Mouse (Mus musculus): ENCODE measurements around the gene Layn. TPM values are rescaled to one million over a fixed set of nuclear protein-coding genes. Genes with fewer than 3 reads are reported as not detected.

The Layn gene
- polyA plus RNA-seq, 1 experiment from 2014 or later, result 1.2 TPM

DNA sequence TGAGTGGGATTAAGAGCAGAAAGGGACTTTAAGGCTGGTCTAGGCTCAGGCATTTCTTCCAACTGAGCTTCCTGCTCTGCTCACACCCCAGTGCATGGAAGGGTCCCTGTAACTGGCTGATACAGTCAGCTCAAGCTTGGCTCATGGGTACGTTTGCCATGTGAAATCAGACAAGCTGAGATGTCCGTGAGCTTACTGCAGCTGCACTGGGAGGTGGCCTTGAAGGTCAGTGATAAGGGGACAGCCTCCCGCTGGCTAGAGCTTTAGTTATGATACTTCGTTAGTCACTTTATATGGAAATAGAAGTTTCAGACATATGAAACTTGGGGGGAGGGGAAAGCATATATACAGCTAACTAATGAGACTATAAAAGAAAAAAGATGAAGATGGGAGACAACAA, 6.1 kb downstream of the Layn start:
- Histone ChIP-seq H3K27me3 (0 out of 2 replicates have a peak, but pooled peaks cover 5% of the 10 kb centered on the region), H3K9me3 (no peaks in the 10 kb centered on the region), H3K4me1 (replicated peaks) (no peaks in the 10 kb centered on the region; the same call in 1 of the 2 replicates), H3K36me3 (no peaks in the 10 kb centered on the region), H3K9ac (no peak overlapping the region), H3K4me2 (no peak overlapping the region), H3K27ac (replicated peaks) (no peak overlapping the region), H3K4me3 (no peak overlapping the region)
- no peak for ATAC-seq (ENCODE audit: low FRiP score, low read depth)
- 85% methylated on average over 4 of the region's 4 CpGs for WGBS

DNA sequence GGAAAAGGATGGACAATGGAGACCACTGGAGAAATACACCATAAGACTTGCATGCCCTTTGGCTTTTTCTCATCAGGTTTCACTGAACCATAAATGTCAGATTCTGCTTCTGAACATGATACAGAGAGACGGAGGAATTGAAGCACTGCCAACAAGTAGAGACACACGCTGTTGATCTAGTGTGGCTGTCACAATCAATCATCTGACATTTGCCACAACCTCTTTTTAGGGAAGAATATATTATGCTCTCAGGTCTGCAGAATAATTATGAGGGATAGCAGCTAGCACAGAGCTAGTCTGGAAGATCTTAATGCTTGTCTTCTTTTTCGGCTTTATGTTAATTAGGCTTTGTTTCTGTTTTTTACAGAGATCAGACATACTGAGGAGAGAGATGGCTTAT, 8.7 kb downstream of the Layn start:
- Histone ChIP-seq H3K27ac (replicated peaks) (no peak overlapping the region), H3K9ac (no peak overlapping the region), H3K4me3 (no peak overlapping the region), H3K9me3 (no peaks in the 10 kb centered on the region), H3K27me3 (no peaks in the 10 kb centered on the region), H3K4me2 (no peak overlapping the region), H3K36me3 (no peaks in the 10 kb centered on the region), H3K4me1 (replicated peaks) (no peaks in the 10 kb centered on the region)
- no peak for ATAC-seq (ENCODE audit: low FRiP score, low read depth)
- WGBS, result 61% methylated on average over 3 of the region's 3 CpGs

DNA sequence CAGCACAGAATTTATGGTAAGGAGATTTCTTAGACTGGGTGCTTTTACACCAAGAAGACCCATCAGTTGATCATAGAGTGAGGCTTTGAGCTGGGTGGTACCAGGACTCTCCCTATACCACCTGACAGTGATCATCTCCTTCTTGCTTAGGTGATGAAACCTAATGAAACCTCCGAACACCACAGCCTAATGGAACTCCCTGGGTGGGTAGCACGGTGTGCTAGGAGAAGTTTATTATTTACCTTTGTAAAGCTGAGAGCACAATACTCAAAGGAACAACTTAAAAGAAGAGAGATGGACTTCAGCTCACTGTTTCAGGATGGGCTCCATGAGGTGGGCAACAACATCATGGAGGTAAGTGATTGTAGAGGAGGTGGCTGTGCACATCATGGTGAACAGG, 16.3 kb downstream of the Layn start, which contains the start of gene Btg4:
Gene Btg4 (plus strand): TSS at position 301 of the 400 bp plus-strand sequence.
- no peak for ATAC-seq (ENCODE audit: low FRiP score, low read depth)

GRCm38 (mm10) chr9:51058951-51059521, 17.9 kb downstream of the Layn start:
- Histone ChIP-seq H3K27me3 (no peaks in the 10 kb centered on the region), H3K9me3 (no peaks in the 10 kb centered on the region), H3K27ac (replicated peaks) (no peak overlapping the region), H3K4me1 (replicated peaks) (no peaks in the 10 kb centered on the region), H3K9ac (no peak overlapping the region), H3K36me3 (no peaks in the 10 kb centered on the region), H3K4me3 (no peak overlapping the region), H3K4me2 (no peak overlapping the region)
- WGBS, result 78% methylated on average over 4 of the region's 4 CpGs
- ATAC-seq (ENCODE audit: low FRiP score, low read depth), result no peak

More for the DNA sequence above, 16.3 kb downstream of the Layn start, which contains the start of gene Btg4:
- H3K9ac ChIP-seq, result no peak within 1 kb of the TSS
- no peaks in the 10 kb centered on the region for H3K9me3 ChIP-seq
- H3K27me3 ChIP-seq, result no peaks in the 10 kb centered on the region
- H3K36me3 ChIP-seq, result no peaks in the 10 kb centered on the region
- no peak within 1 kb of the TSS for H3K4me2 ChIP-seq
- no peak within 1 kb of the TSS for H3K4me3 ChIP-seq
- no peaks in the 10 kb centered on the region for H3K4me1 ChIP-seq (replicated peaks)
- 85% methylated on average over 2 of the region's 2 CpGs for WGBS
- no peak within 1 kb of the TSS for H3K27ac ChIP-seq (replicated peaks)

DNA sequence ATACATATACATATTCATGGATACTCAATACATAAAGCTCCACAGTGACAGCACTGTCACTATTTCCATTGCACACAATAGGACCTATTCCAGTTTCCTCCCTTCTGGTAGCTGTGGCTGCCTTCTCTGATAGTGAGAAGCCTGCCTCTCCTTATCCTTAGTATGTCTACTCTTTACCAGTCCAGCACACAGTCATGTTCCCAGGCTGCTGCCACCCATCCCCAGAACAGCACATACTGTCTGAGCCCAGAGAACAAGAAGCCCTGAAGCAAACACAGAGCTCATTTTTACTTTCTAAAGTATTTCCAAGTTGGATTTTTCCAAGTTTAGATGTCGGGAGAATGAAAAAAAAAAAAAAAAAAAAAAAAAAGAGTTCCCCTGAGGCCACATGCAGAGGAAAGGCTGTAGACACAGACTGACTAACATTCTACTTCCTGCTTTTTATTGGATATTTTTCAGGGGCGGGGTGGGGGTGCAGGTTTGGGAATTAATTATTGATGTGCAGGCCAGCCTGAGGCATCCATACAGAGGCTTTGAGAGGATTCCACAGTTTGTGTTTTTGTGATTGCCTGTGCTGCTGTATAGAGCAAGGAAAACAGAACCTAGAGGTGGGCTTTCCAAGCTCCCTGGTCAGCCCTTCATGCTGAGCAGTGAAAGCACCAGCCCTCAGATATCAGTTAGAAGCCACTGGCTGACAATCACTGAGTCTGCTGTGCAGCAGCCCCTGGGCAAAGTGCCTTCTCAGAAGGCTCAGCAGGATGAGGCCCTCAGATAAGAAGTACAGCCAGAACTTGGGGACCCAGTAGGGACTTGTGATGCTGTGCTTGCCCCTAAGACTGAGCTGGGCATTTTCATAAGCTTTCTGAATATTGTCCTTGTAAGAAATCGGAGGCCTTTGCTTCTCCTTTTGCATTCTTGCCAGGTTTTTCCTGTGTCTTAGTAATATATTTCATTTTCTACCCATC, 20.3 kb downstream of the Layn start:
- Histone ChIP-seq H3K27me3 (no peaks in the 10 kb centered on the region), H3K4me3 (no peak overlapping the region), H3K9ac (no peak overlapping the region), H3K36me3 (no peaks in the 10 kb centered on the region), H3K9me3 (no peaks in the 10 kb centered on the region), H3K4me1 (replicated peaks) (no peaks in the 10 kb centered on the region), H3K4me2 (no peak overlapping the region), H3K27ac (replicated peaks) (no peak overlapping the region)
- WGBS, result 61% methylated on average over 3 of the region's 3 CpGs
- no peak for ATAC-seq (ENCODE audit: low FRiP score, low read depth)

DNA sequence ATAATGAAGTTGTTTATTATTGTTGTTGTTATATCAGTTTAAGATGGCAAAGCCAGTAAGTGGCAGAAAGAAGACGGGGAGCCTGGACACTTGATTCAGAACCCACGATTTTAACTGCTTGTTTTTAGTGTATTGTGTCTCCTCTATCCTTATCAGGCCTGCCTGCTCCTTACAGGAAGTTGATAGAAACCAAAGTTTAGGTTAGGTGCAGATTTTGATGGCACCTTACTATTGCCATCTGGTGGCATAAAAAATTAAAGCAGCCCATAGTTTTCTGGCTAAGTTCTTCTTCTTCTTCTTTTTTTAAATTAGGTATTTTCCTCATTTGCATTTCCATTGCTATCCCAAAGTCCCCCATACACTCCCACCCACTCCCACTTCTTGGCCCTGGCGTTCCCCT, 24.7 kb downstream of the Layn start:
- Histone ChIP-seq H3K27me3 (no peaks in the 10 kb centered on the region), H3K9ac (no peak overlapping the region), H3K4me2 (no peak overlapping the region), H3K27ac (replicated peaks) (no peak overlapping the region), H3K9me3 (no peaks in the 10 kb centered on the region), H3K36me3 (no peaks in the 10 kb centered on the region), H3K4me3 (no peak overlapping the region), H3K4me1 (replicated peaks) (no peaks in the 10 kb centered on the region)
- 74% methylated on average over 3 of the region's 3 CpGs for WGBS
- no peak for ATAC-seq (ENCODE audit: low FRiP score, low read depth)

- Histone ChIP-seq H3K27me3 (no peaks in the 10 kb centered on the region), H3K4me3 (no peak overlapping the region), H3K4me1 (replicated peaks) (no peaks in the 10 kb centered on the region), H3K27ac (replicated peaks) (no peak overlapping the region), H3K4me2 (no peak overlapping the region), H3K9ac (no peak overlapping the region), H3K36me3 (no peaks in the 10 kb centered on the region), H3K9me3 (no peaks in the 10 kb centered on the region)
- 84% methylated on average over 6 of the region's 6 CpGs for WGBS
- no peak for ATAC-seq (ENCODE audit: low FRiP score, low read depth)
Observed at GRCm38 (mm10) chr9:51042136-51042535, 34.8 kb downstream of the Layn start.

DNA sequence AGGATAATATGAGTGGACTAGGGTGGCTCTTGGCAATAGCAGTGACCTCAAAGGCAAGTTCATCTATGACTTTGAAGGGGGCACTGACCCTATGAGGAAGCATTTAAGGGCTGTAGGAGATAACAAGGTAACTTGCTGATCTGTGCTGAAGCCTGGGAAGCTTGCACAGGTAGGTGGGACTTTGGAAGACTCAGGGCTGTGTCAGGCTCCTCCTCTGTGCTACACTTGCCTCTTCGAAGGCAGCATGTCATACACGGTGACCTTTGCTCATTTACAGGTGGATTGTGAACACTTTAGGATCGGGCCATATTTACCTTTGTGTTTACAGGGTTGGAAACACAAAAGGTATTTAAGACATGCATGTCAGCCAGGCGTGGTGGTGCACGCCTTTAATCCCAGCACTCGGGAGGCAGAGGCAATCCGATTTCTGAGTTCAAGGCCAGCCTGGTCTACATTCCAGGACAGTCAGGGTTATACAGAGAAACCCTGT, 35.4 kb downstream of the Layn start:
- no peaks in the 10 kb centered on the region for H3K9me3 ChIP-seq
- no peak overlapping the region for H3K27ac ChIP-seq (replicated peaks)
- H3K4me2 ChIP-seq, result no peak overlapping the region
- no peak overlapping the region for H3K9ac ChIP-seq
- H3K36me3 ChIP-seq, result no peaks in the 10 kb centered on the region
- ATAC-seq (ENCODE audit: low FRiP score, low read depth), result no peak
- no peaks in the 10 kb centered on the region for H3K27me3 ChIP-seq
- no peak overlapping the region for H3K4me3 ChIP-seq
- H3K4me1 ChIP-seq (replicated peaks), result no peaks in the 10 kb centered on the region
- 92% methylated on average over 7 of the region's 7 CpGs for WGBS

DNA sequence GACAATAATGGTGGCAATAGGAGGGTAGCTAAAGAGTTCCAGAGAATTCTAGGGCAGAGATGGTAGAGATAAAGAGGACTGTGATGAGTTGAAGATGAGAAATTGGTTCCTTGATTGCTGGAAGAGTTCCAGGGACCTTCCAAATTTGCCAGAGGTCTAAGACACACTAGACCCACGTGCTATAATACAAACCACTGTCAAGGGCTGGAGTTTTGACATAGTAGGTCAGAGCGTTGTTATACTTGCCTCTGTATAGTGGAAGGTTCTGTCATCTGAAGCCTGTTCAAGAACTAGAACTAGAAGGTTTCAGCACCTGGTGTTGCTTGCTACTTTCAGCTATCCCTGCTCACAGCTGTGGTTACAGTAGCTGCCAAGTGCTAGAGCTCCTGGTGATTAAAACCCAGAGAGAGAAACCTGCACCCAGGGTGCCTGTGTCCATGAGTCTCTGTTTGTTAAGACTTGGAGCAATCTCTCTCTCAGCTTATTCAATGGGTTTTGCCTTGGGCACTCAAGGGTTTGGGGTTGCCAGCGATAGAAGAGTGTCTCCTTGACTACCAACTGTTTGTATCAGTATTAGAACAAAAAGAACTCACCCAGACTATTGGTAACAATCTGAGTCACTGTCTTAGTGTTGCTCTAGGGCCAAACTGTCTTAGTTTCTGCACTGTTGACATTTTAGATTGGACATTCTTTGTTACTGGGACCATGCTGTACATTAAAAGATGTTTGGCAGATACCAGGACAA, 43.9 kb downstream of the Layn start:
- Histone ChIP-seq H3K4me1 (replicated peaks) (no peaks in the 10 kb centered on the region), H3K4me3 (no peak overlapping the region), H3K9ac (no peak overlapping the region), H3K27me3 (no peaks in the 10 kb centered on the region), H3K9me3 (no peaks in the 10 kb centered on the region), H3K36me3 (no peaks in the 10 kb centered on the region), H3K27ac (replicated peaks) (no peak overlapping the region), H3K4me2 (no peak overlapping the region)
- no peak for ATAC-seq (ENCODE audit: low FRiP score, low read depth)
- 78% methylated on average over 3 of the region's 3 CpGs for WGBS

DNA sequence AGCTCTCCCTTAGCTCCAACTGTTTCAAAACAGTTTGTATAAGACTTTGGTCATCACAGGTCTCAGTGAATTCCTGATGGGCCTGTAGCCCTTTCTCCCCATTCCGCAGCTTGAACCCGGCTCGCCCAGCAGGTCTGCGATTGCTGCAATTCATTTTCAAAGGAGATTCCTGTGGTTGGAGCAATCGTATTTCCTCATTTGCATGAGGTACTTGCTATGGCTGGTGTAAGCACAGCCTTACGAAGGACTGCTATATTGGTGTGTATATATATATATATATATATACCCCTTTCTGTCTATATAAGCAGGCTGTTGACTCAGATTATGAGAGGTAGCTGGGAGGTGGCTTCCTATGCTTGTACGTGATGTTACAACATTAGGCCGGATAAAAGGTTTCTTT, 44.6 kb downstream of the Layn start:
- Histone ChIP-seq H3K9me3 (no peaks in the 10 kb centered on the region), H3K36me3 (no peaks in the 10 kb centered on the region), H3K4me3 (no peak overlapping the region), H3K9ac (no peak overlapping the region), H3K27ac (replicated peaks) (no peak overlapping the region), H3K4me1 (replicated peaks) (no peaks in the 10 kb centered on the region), H3K4me2 (no peak overlapping the region), H3K27me3 (no peaks in the 10 kb centered on the region)
- no peak for ATAC-seq (ENCODE audit: low FRiP score, low read depth)
- 67% methylated on average over 8 of the region's 8 CpGs for WGBS

DNA sequence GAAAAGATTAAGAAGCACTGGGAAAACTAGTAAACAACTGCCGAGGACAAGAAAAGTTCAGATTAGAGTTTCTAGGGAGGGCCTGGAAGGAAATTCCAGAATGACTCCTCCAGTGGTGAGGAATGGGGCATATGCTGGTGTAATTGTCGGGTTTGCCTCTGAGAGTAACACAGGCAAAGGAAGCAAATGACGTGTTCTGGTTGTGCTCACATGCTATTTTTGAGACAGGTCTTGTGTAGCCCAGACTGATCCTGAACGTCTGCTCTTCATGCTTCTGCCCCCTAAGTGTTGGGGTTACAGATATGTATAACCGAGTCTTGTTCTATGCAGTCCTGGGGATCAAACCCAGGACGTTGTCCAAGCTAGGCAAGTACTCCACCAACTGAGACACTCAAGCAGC, 45.3 kb downstream of the Layn start:
- no peak overlapping the region for H3K27ac ChIP-seq (replicated peaks)
- no peak overlapping the region for H3K9ac ChIP-seq
- no peaks in the 10 kb centered on the region for H3K27me3 ChIP-seq
- H3K4me3 ChIP-seq, result no peak overlapping the region
- no peaks in the 10 kb centered on the region for H3K36me3 ChIP-seq
- 76% methylated on average over 6 of the region's 6 CpGs for WGBS
- H3K4me2 ChIP-seq, result no peak overlapping the region
- ATAC-seq (ENCODE audit: low FRiP score, low read depth), result no peak
- H3K9me3 ChIP-seq, result no peaks in the 10 kb centered on the region
- H3K4me1 ChIP-seq (replicated peaks), result no peaks in the 10 kb centered on the region

DNA sequence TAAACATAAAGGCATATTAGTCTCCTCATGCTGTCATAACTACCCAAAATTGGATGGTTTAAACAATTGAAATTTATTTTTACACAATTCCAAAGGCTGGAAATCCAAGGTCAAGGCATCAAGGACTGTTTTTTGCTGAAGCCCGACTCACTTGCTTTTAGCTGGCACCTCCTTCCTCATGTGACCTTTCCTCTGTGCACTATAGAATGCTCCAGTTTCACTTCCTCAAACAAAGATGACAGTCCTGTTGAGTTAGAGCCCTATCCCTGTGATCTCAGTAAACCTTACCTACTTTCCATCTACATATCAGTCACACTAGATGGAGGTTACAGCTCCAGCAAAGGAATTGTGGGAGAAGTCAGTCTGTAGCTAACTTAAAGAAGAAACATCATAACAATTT, 46.7 kb downstream of the Layn start:
- ATAC-seq (ENCODE audit: low FRiP score, low read depth), result no peak
- no peaks in the 10 kb centered on the region for H3K27me3 ChIP-seq
- no peak overlapping the region for H3K4me2 ChIP-seq
- 66% methylated on average over 1 of the region's 1 CpGs for WGBS
- H3K4me1 ChIP-seq (replicated peaks), result no peaks in the 10 kb centered on the region
- no peak overlapping the region for H3K27ac ChIP-seq (replicated peaks)
- no peaks in the 10 kb centered on the region for H3K36me3 ChIP-seq
- no peak overlapping the region for H3K9ac ChIP-seq
- no peaks in the 10 kb centered on the region for H3K9me3 ChIP-seq
- H3K4me3 ChIP-seq, result no peak overlapping the region

Data from hindbrain, embryonic 15.5 days (tissue).